ENCODE assay signal across 8 mouse cellular contexts in the genomic region with DNA sequence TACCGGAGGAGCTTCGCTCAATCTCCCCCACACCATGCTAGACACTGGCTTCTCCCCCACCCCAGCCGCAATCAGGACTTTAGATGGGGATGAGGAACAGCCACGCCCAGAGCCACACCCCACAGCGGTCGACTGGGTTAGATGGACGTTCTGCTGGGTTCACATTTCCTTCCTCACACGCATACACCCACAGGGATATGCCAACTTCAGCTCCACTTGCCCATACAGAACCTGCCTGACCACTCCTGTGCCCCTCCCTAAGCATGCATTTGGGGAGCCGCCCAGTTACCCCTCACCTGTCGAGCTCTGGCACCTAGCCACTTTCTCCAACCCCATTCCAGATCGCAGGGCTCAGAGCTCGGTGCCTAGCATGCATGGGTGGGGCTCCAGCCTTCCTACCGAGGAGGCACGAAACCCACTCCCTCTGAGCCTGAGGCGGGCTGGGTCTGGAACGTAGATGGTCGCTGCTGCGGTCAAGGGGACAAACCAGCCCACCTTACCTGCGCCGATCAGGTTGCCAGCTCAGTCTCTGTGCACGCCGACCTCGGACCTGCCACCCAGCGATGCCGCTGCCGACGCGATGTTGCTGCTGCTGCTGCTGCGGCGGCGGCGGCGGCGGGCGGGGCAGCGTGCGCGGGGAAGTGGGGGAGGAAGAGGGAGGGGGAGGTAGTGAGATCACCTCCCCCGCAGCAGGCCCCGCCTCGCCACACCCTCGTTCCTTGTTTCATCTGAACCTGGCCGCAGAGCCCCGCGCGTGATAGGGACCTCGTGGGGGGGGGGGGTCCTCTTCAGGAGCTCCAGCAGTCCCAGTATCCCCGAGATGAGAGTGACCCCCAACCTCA. TPM values are rescaled to one million over a fixed set of nuclear protein-coding genes. Genes with fewer than 3 reads are reported as not detected.
DNase-seq lines count a peak whose midpoint lies in the region; ATAC-seq lines count a peak whose summit lies in the region.

No protein-coding gene starts in this region.

- DNase-seq in ovary, postnatal 36 days (ENCODE audit: low spot score) = peak; percentile 14
- DNase-seq in ovary, postnatal 14 days (ENCODE audit: low spot score) = no peak
- DNase-seq in kidney, adult 8-10 months = peak; percentile 29 to 44
- DNase-seq in lung, postnatal 10 days = peak; percentile 45
- peak; percentile 42 for DNase-seq in retina, embryonic 14.5 days (ENCODE audit: low spot score)

- peak overlapping the region; percentile 79 for H3K27ac ChIP-seq in forebrain, embryonic 15.5 days (replicated peaks)

- H3K9ac ChIP-seq in forebrain, embryonic 15.5 days (replicated peaks) = peak overlapping the region; percentile 70

- H3K4me1 ChIP-seq in forebrain, embryonic 15.5 days = peaks cover 19% of the 10 kb centered on the region

- peak overlapping the region; percentile 55 for H3K4me2 ChIP-seq in forebrain, embryonic 15.5 days (replicated peaks)

- H3K4me3 ChIP-seq in forebrain, embryonic 15.5 days = peak overlapping the region; percentile 58

- H3K27me3 ChIP-seq in forebrain, embryonic 15.5 days = no peaks in the 10 kb centered on the region

- WGBS in forebrain, embryonic 15.5 days = 19% methylated on average over 40 of the region's 48 CpGs

- no peaks in the 10 kb centered on the region for H3K9me3 ChIP-seq in forebrain, embryonic 15.5 days

- no peaks in the 10 kb centered on the region for H3K36me3 ChIP-seq in forebrain, embryonic 15.5 days

- ATAC-seq in cerebellum, adult (ENCODE audit: insufficient number of reproducible peaks, low FRiP score, low TSS enrichment) = peak; percentile 52; the same call in 1 of the 2 replicates
- peak; percentile 76 for ATAC-seq in forebrain, embryonic 15.5 days (replicated peaks)
- ATAC-seq in erythroblast, adult 5-6 weeks (replicated peaks; ENCODE audit: low FRiP score, poor library complexity, severe bottlenecking) = no peak

RNA-seq across cellular contexts. Expression of a gene that starts 11.5 kb away (rescaled TPM):
- polyA plus RNA-seq in forebrain, embryonic 15.5 days (2015; fragmentation: Nextera tagmentation; extraction: Ambion mirVana) = 0.23 TPM in 1 of 2 replicates, not detected in the other
- not detected in 2 replicates for total RNA-seq in erythroblast, adult 5-6 weeks (2015; ENCODE audit: low replicate concordance)
- not detected in 2 replicates for total RNA-seq in erythroblast, adult 5-6 weeks (2017; ENCODE audit: low replicate concordance)

RNA-seq across cellular contexts. Expression of a gene that starts 15.5 kb away (rescaled TPM):
- polyA plus RNA-seq in forebrain, embryonic 15.5 days (2015; fragmentation: Nextera tagmentation; extraction: Ambion mirVana) = 66.5 and 78.2 TPM in 2 replicates
- 5.2 TPM in 2 replicates for total RNA-seq in erythroblast, adult 5-6 weeks (2015; ENCODE audit: low replicate concordance)
- 5.3 and 6.2 TPM in 2 replicates for total RNA-seq in erythroblast, adult 5-6 weeks (2017; ENCODE audit: low replicate concordance)

RNA-seq across cellular contexts. Expression of a gene that starts 41.3 kb away (rescaled TPM):
- polyA plus RNA-seq in forebrain, embryonic 15.5 days (2015; fragmentation: Nextera tagmentation; extraction: Ambion mirVana) = 2.2 and 2.3 TPM in 2 replicates
- total RNA-seq in erythroblast, adult 5-6 weeks (2015; ENCODE audit: low replicate concordance) = 15.5 and 16.3 TPM in 2 replicates
- 18.4 and 23.4 TPM in 2 replicates for total RNA-seq in erythroblast, adult 5-6 weeks (2017; ENCODE audit: low replicate concordance)

RNA-seq across cellular contexts. Expression of a gene that starts 41.3 kb away (rescaled TPM):
- polyA plus RNA-seq in forebrain, embryonic 15.5 days (2015; fragmentation: Nextera tagmentation; extraction: Ambion mirVana) = 108 and 110 TPM in 2 replicates
- 10.6 and 26.8 TPM in 2 replicates for total RNA-seq in erythroblast, adult 5-6 weeks (2015; ENCODE audit: low replicate concordance)
- total RNA-seq in erythroblast, adult 5-6 weeks (2017; ENCODE audit: low replicate concordance) = 18.1 TPM in 2 replicates

RNA-seq across cellular contexts. Expression of a gene that starts 50.2 kb away (rescaled TPM):
- polyA plus RNA-seq in forebrain, embryonic 15.5 days (2015; fragmentation: Nextera tagmentation; extraction: Ambion mirVana) = 8.3 and 9.3 TPM in 2 replicates
- 7.7 TPM in 1 of 2 replicates, not detected in the other for total RNA-seq in erythroblast, adult 5-6 weeks (2015; ENCODE audit: low replicate concordance)
- 5.4 and 12.4 TPM in 2 replicates for total RNA-seq in erythroblast, adult 5-6 weeks (2017; ENCODE audit: low replicate concordance)
